Mouse (Mus musculus): ENCODE data around the gene Rpia. TPM values are rescaled to one million over a fixed set of nuclear protein-coding genes. Genes with fewer than 3 reads are reported as not detected.

The Rpia gene
- polyA plus RNA-seq (2017; shearing (Covaris generic)): 3.5 TPM

GRCm38 (mm10) chr6:70791824-70792535, at the start of gene Rpia:
Gene Rpia (minus strand): TSS chr6:70792232.

Other genes with a start within 250 kb of the Rpia start
- 3.1 TPM for gene Eif2ak3, start 52.3 kb upstream of the Rpia start, polyA plus RNA-seq (2017; shearing (Covaris generic))
- not detected for gene Tex37, start 126.7 kb upstream of the Rpia start, polyA plus RNA-seq (2017; shearing (Covaris generic))
- not detected for gene Foxi3, start 164.3 kb upstream of the Rpia start, polyA plus RNA-seq (2017; shearing (Covaris generic))

Data from CD4-positive, CD25-positive, alpha-beta regulatory T cell, adult 9 weeks (primary cell).